Mouse (Mus musculus) left cerebral cortex, adult 11 months (tissue): ENCODE results near the gene Sgk1.

ENCODE experiments used
- DNase-seq: peaks from one replicate; pipeline ENCODE4 v3.0.0; 2022; ENCODE audit warnings: low spot score

Sgk1 gene

DNA sequence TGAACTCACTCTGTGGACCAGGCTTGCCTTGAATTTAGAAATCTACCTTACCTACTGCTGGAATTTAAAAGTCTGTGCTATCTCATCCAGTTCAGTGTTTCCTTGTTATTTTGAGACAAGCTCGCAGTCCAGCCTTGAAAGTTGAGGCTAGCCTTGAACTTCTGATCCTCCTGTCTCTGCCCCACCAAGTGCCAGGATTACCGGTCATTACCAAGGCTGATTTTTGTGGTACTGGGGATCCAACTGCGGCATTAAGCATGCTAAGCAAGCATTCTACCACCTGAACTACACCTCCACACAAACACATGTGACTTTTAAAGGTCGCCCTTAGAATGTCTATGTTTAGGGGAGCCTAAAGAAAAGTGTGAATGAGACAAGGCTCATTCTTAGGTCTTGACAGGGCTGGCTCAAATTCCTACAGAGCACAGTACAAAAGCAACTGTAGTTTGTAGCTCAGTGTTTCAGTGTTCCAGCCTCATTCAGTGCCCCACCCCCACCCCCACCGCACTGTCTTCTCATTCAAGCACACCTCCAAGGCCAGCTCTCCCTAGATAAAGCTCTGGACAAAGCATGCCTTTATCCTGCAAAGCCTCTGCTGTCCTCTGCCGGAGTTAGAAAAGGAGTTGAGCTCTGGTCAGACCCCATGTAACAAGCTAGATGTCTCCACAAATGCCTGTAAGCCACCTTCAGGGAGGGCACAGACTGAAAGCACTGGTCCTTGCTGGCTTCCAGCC lies 36.2 kb downstream of the Sgk1 start:
- no peak for DNase-seq

DNA sequence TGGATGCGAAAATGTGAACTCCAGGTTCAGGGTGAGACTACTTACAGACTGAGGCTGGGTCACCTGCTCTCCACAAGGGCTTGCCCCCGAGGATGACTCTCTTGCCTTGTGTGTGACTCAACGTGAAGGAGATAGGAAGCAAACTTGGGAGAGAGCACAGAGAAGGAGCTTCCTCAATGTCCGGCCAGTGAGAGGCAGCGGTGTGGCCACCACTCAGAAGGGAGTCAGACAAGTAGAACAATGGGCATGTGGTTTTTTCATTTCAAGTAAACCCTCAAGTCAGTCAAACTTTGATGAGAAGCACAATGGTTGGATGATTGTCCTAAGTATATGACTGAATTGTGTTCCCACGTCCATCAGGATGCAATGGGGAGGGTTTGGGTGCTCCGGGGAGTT lies 36.8 kb downstream of the Sgk1 start:
- DNase-seq: no peak

DNA sequence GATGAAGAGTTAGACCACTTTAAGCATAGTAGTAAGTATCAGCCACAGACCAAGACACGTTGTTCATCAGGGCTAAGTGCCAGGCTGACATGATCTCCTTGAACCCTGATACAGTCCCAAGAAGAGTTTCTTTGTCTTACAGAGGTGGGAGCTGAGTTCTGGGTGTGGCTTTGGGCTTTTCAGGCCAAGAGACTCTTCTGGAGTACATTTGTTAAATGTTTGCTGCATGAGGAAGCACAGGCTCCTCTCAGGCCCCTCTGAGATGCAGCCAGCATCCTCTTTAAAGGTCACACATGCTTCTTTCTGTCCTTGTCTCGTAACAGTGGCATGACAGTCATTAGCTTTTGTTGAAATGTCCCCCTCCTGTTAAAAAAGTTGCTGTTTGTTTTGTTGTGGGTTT lies 38.6 kb downstream of the Sgk1 start:
- no peak for DNase-seq

DNA sequence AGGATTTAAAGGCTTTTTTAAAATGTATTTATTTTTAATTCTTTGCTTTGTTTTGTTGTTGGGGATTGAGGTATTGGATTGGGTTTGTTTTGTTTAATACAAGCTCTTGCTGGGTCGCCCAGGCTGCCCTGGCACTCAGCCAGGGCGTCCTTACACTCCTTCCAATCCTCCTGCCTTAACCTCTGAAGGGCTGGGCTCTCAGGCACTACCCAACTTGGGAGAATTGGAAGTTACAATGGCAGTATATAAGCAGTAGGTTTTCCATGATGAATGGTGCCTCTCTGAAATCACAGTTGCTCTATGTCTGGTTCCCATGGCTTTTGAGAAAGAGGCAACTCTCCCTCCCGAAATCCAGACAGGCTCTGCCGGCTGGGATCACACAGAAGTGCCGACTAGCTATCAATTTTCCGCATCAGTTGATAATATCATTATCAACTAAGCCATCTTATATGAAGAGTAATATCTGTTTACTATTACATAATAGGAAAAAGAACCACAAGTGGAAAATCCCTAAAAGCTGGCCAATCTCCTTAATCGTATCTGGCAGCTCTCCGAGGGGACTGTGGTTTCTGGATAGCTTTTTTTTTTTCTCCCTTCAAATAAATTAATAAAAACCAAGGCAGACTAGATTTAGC lies 40.8 kb downstream of the Sgk1 start:
- no peak for DNase-seq

DNA sequence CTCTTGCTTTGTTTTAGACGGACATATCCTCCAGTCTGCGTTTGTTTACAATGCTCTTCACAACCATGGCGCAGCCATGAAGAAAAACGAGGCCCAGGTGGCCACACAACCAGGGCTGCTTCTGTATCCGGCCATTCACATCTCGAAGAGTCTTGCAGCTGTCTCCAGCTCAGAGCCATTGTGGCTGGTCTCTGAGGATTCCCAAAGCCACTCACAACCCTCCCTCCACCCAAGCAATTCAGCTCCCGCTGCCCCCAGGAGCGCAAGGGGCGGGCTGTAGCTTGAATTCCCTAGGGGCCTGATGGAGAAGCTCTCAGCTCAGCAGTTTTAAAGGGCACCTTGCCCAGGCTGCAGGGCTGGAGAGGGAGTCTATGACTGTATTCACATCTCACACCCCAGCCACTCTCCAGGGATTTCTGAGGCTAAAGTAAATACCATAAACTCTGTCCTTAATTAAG lies 41.5 kb downstream of the Sgk1 start:
- peak; percentile 14 for DNase-seq

DNA sequence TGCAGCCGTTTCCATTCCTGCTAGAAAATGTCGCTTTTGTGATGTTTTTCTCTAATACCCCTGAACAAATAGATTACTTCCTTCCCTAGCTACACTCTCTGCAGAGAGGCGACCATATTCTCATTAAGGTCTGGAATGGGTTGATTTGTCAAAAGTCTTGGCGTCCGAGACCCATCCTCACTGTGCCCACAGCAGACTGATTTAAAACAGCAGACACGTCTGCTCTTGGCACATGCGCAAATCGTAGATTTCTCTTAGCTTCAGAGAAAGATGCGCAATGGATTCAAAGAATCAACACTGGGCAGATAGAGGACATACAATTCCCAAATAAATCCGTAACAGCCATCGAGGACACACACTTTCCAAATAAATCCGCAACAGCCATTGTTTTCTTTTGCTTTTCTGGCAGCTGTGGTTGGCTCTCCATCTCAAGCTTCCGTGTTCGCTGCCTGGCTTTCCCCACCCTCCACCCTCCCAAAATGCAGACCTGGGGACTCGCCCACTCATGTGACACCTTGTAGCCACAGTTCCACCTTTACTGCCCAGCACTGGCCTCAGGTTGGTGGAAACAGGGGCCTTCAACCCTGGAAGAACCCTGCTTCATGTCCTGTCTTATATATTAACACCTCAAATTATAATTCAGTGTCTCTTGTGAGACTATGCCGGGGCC lies 42.2 kb downstream of the Sgk1 start:
- no peak for DNase-seq

DNA sequence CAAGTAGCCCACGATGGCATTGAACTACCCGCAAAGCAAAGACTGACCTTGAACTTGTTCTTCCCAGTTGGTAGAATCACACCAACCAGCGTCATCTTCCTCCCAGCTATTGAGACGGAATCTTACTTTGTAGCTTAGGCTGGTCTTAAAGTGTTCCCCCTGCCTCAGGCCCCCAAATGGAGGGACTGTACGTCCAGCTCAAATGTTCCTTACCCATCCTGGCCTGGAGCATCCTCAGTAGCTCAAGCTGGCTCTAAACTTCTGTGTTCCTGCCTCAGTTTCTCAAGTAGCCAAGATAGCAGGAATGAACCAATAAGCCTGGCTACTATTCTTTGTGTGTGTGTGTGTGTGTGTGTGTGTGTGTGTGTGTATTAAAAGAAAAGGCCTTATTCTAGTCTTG lies 45.0 kb downstream of the Sgk1 start:
- no peak for DNase-seq

DNA sequence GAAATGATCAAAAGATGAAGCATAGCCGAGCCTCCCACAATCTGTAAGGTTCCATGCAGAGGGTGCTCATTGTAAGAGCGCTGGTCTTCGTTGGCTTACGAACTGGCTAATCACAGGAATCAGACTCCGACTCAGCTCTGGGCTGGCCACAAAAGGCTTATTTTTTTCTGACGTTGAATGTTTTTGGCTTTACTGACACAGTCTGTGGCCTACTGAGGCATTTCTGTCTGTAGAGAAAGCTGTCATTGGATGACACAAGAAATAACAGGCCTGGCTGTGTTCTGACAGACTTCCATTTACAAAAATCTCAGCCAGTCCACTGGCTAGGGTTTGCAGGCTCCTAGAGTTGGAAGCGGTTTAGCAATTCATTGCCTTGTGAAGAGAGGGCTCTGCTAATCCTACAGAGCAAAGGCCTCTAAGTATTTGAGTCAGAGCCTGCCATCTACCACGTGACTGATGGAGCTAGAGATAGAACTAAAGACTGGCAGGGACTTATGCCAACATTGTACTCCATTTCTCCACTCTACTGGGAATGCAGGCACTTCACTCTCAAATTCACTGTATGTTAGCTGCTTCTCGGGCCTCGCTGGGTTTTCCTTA lies 48.9 kb downstream of the Sgk1 start:
- no peak for DNase-seq

DNA sequence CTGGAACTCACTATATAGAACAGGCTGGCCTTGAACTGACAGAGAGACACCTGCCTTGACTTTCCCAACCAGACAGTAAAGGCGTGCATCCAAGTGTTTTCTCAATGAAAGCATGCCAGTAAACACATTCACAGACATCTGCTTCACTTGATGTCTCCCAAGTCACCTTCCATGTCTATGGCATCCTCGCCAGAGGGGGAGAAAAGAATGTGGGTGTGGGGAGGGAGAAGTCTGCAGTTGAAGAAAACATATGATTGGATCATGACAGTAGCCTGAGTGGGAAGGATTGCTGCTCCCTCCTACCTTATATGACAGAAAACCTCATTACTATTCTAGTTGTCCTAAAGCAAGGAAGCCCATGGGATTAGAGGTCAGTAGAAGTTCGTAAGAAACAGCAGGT lies 50.8 kb downstream of the Sgk1 start:
- DNase-seq: no peak

DNA sequence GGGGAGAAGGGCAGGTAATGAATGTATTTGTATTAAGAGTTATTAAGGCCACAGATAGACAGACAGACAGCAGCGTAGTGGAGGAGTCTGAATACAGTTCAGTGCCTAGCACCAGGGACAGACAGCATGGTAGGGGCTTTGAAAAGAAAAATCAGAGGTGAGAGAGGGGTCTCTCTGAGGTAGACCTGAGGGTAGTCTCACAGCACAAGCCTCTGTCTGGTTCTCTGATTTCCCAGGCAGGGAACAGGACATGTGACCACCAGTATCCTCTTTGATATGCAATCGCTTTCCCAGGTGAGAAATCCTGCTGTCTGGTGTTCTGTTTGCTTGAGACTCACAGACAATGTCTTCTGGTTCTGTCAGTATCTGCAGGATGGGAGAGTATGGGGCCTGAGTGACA lies 52.8 kb downstream of the Sgk1 start:
- DNase-seq: no peak

DNA sequence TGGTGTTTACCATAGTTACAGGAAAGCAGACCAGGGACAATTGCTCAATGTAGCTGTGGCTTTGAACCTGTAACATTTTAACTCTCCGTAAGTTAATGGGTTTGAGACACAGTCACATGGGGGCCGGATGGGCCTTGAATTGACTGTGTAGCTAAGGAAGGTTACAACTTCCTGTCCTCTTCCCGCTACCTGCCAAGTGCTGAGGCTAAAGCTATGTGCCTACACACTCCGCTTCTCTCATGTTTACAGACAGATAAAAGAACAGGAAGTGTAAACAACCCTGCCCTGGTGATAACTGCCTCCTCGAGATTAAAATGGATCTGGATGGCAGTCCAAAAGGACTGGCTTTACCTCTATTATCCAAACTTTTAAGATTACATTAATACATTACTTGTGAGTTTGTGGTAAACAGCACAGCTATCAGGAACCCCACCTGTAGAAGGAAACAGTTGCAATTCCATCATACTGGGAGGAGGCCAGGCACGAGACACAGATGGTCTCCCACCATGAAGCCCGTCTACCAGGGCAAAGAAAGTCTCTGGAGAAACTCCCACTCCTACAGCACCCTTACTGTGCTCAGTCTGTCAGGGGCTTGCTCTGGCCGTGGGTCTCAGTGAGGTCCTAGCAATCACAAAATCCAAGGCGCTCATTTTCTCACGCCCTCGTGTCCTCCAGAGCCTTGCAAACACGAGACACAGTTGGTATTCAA lies 54.7 kb downstream of the Sgk1 start:
- DNase-seq: no peak

DNA sequence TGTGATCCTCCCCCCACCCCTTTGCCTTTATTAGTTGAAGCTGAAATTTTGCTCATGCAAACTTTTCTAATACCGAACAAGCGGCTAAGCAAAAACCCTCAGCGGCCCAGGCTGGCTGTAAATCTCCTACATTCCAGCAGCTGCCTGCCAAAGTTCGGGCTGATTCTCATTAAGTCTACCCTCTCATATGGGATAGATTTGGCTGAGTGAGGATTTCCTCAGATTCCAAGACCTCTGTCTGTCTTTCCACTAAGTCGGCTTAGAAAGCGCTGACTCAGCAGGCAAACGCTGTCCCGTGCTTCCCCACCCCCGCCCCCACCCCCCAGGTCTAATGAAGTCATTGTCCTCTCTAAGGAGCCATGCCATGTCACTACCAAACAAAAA lies 55.2 kb downstream of the Sgk1 start:
- DNase-seq: no peak

DNA sequence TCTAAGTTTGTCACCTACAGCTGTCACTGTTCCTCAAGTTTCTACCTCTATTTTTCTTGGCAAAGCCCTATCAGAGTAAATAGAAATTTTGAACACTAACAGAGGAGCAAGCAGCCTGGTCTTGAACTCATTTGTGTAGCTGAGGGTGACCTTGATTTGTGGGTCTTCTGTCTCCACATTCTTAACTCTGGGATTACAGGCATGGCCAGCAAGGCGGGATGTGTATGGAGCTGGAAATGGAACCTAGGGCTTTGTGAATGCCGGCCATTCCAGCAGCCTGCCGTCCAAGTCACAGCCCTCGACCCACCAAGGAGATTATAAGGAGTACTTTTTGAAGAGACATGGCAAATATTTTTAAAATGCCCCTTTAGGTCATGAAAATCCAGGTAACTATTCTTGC lies 56.2 kb downstream of the Sgk1 start:
- DNase-seq: no peak

DNA sequence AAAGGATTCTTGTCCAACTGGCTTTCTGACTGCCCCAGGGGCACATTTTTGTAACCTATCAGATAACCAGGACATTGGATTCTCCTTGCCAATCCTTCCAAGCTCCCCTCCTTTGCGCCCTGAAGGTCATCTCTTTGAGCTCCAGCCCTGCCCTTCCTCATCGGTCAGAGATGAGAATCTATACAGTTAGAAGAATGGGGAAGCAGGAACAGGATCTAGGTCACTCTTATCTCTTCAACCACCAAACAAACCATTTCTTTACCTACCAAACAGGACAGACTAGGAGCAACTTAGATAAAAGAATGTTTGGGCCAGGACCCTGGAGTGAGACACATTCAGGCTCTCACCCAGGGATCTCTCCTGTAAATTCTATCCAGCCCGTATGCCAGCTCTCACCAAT lies 59.3 kb downstream of the Sgk1 start:
- no peak for DNase-seq

DNA sequence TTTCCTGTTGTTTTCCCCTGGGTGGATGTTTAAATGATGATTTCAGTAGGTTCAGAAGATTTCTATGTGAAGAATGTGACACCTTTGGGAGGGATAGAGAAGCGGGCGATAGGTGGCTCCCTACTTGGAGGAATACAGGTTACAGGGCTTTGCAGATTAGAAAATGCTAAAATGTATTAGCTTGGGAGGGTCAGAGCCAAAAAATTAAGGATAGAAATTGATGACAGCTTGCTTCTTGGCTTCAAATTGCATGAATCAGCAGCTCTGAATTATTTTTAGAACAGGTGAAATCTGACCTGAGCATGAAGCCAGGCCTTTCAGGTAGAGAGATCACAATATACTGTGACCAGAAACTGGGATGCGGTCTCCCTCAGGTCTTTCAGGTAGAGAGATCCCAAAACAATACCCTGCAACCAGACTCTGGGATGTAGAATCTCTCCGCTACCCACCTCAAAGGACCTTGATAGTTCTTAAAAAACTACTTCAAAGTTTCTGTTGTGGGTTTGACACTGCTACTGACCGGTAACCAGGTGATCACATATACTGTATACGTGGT lies 61.2 kb downstream of the Sgk1 start:
- DNase-seq: no peak

DNA sequence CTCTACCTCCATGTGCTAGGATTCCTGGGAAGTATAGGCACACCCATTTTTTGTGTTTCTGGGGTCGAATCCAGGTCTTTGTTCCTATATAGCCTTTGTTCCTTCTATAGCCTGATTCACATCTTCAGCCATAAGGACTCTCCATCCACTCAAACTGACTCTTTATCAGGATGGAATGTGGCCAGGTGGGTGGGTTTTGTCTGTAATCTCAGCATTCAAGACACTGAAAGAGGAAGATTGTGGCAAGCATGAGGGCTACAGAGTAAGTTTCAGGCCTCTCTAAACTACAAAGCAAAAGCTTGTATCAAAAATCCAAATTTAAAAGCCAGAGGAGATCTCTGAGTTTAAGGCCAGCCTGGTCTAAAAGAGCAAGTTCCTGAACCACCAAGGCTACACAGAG lies 63.2 kb downstream of the Sgk1 start:
- DNase-seq: no peak

DNA sequence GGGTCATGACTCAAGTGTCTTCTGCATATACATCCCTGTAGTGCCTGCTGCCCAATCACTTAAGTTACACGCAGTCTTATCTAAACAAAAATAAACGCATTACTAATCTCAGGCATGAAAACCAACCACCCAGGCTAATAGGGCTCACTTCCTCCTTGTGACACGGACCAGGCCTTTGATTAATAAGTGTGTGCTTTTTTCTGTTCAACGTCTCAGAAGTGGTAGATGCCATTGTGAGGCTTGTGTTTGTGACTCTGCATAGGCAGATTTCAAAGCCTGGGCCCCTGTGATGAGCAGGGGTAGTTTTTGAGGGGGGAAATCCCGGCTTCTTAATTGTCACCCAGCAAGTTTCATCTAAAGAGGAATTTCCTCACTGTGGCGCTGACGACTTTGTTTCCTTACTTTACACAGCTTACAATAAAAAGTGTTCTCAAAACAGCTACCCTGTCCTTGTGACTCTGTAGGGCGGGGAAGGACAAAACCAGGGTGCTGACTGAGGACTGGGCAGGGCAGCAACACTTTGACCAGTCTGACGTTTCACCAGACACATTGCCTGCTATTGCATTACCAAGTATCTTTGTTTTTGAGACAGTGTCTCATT lies 64.9 kb downstream of the Sgk1 start:
- no peak for DNase-seq

DNA sequence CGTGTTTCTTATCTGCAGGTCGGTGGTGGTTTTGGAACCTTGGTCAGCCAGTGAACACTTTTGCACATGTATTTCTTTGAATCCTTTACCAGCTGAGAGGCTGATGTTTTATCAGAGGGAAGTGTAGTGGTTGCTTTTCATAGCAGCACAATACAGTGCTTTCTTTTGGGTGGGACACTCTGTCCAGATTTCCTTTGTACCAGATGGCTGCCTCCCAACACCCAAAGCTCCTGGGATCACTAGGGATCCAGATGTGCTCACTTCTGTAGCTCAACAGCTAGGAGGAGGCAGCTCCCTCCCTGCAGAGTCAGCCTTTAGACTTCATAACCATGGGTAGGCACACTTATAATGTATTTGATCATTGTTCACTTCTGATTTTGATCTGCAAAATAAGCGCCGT lies 70.5 kb downstream of the Sgk1 start:
- no peak for DNase-seq

DNA sequence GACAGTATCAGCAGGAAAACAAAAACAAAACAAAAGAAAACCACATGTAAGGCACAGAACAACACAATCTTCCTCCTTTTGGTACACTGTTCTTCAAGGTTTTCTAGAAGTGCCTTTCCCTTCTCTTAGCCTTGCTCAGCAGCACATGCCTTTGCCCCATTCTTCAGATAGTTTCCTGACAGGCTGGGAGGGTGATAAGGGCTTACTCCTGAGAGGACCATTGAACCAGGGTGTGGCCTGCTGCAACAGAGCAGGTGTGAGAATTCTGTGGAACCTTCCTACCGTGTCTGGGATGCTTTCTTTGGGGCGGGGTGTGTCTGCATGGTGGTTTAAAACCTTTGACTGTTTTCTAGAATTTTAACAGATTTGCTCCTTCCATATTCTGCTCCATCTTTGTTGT lies 79.1 kb downstream of the Sgk1 start:
- no peak for DNase-seq

DNA sequence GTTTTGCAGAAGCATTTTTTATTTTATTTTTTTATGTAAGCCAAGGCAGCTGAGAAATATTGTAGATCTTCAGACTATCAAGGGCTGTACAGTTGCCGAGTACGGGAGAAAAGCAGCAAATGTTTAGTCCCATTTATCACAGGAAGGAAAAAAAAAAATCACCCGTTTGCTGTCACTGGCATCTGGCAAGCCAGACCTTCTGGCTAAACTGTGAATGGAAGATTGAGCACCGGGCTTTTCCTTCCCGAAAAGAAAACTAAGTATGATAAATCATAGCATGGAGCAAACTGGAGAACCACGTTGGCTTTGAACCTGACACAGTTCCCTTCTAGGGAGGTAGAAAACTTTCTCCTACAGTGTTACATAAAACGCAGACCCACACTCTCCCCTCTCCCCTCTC lies 81.0 kb downstream of the Sgk1 start:
- no peak for DNase-seq

DNA sequence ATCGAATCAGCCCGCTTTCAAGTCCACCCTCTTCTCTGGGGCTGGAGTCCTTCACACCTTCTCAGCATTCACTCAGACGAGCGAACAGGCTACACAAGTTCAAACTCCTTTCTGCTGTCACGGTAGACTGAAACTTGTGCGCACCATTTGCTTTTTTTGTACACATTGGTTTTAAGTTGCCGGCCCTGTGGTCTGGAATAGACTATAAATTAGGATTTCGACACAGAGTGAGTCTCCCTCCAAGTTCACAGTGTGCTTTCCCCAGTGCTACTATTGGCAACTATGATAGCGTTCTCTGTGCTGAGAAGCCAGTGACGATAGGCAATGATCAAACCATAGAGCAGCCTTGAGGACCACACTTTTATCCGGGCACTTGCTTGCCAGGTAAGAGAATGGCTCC lies 91.7 kb downstream of the Sgk1 start:
- DNase-seq: no peak

DNA sequence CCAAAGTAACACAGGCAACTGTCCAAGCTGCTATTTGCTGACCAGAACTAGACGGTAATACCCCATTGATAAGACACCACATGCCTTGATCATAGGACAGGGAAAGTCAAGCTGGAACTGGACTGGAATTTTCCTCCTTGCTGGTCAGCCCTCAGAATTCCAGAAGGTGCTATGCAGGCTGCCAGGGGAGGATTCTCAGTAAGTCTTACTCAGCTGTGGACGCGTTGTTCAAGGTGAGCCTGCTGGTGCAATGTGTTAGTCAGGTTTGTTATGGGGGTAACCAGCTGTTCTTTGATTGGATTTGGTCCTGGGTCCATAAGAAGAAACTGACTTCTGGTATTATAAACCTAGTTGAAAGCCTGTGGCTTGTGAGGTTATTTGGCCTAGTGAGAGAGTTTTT lies 92.8 kb downstream of the Sgk1 start:
- DNase-seq: no peak
